Mouse (Mus musculus): ENCODE measurements around the gene Ctnna3. TPM values are rescaled to one million over a fixed set of nuclear protein-coding genes. Genes with fewer than 3 reads are reported as not detected.
"Not testable (repeated sequence)": the region's sequence is repeated elsewhere in the genome, so short reads cannot be mapped to it uniquely, and the experiment has no call there.

Ctnna3 gene
- total RNA-seq, 1 experiment from 2014 or later = 1.3 TPM

- DNase-seq = no peak
These were observed 6.1 kb upstream of the Ctnna3 start for GRCm38 (mm10) chr10:63423591-63424474.

- DNase-seq = peak; percentile 61
These were observed 5.5 kb upstream of the Ctnna3 start for GRCm38 (mm10) chr10:63424475-63424814.

GRCm38 (mm10) chr10:63427146-63427545 is 2.8 kb upstream of the Ctnna3 start:
- no peak for DNase-seq

- DNase-seq = peak; percentile 49
These were observed 1.5 kb upstream of the Ctnna3 start for GRCm38 (mm10) chr10:63428243-63429022.

- no peak for DNase-seq
These were observed 916 bp upstream of the Ctnna3 start for GRCm38 (mm10) chr10:63429023-63429340.

GRCm38 (mm10) chr10:63429380-63429779 is 518 bp upstream of the Ctnna3 start:
- peak; percentile 99 for DNase-seq

- no peak for DNase-seq
These were observed 1.4 kb downstream of the Ctnna3 start for GRCm38 (mm10) chr10:63431221-63431736.

- DNase-seq = no peak
These were observed 2.2 kb downstream of the Ctnna3 start for GRCm38 (mm10) chr10:63432099-63432498.

GRCm38 (mm10) chr10:63432887-63433286 is 3.0 kb downstream of the Ctnna3 start:
- no peak for DNase-seq

GRCm38 (mm10) chr10:63438736-63439262 is 8.9 kb downstream of the Ctnna3 start:
- no peak for DNase-seq

- DNase-seq = no peak
These were observed 9.9 kb downstream of the Ctnna3 start for GRCm38 (mm10) chr10:63439694-63440228.

GRCm38 (mm10) chr10:63444602-63445387 is 14.9 kb downstream of the Ctnna3 start:
- DNase-seq = not testable (repeated sequence)

GRCm38 (mm10) chr10:63453926-63454325 is 24.0 kb downstream of the Ctnna3 start:
- no peak for DNase-seq

GRCm38 (mm10) chr10:63455110-63455878 is 25.4 kb downstream of the Ctnna3 start:
- peak; percentile 50 for DNase-seq

- DNase-seq = peak; percentile 20
These were observed 27.6 kb downstream of the Ctnna3 start for GRCm38 (mm10) chr10:63457292-63458128.

- DNase-seq = no peak
These were observed 31.0 kb downstream of the Ctnna3 start for GRCm38 (mm10) chr10:63460935-63461334.

- DNase-seq = peak; percentile 6
These were observed 42.6 kb downstream of the Ctnna3 start for GRCm38 (mm10) chr10:63472473-63472872.

- DNase-seq = peak; percentile 56
These were observed 46.3 kb downstream of the Ctnna3 start for GRCm38 (mm10) chr10:63476167-63476647.

GRCm38 (mm10) chr10:63478946-63479345 is 49.0 kb downstream of the Ctnna3 start:
- DNase-seq = no peak

- DNase-seq = peak; percentile 6
These were observed 50.2 kb downstream of the Ctnna3 start for GRCm38 (mm10) chr10:63480066-63480465.

Data from adrenal gland, postnatal 14 days (tissue).